Mouse (Mus musculus): Measurements from ENCODE around the gene Bad.

Bad gene

DNA sequence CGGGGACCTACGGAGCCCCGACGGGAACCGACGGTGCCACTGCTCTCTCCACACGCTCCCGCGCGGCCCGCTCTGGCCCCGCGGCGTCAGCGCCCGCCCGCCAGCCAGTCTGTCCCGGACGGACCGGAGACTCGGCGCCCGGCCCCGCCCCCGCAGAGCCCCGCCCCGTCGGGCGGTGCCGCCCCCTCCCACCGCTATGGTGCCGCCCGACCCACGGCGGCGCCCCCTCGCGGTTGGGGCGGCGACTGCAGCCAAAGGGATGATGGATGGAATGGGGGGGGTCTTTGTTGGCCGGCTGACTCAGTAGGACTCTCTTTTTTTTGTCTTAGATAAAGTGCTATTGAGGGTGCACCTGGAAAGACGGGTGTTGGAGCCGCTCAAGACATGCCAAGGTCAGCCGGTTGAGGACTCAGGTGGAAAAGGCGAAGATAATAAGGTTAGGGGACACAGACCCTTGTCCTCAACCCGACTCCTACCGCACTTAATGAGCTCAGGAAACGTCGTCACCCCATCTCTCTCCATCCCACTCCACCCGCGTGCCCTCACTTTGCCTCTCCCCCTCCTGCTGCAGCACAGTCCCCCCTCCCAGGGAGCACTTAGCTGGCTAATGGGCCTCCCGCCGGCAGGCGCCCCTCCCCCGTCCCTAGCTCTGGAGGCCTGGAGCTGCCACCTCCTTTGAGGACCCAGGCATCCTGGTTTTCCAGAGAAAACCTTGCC, 28.2 kb downstream of the Bad start:
- peak; percentile 68 to 80 for DNase-seq

DNA sequence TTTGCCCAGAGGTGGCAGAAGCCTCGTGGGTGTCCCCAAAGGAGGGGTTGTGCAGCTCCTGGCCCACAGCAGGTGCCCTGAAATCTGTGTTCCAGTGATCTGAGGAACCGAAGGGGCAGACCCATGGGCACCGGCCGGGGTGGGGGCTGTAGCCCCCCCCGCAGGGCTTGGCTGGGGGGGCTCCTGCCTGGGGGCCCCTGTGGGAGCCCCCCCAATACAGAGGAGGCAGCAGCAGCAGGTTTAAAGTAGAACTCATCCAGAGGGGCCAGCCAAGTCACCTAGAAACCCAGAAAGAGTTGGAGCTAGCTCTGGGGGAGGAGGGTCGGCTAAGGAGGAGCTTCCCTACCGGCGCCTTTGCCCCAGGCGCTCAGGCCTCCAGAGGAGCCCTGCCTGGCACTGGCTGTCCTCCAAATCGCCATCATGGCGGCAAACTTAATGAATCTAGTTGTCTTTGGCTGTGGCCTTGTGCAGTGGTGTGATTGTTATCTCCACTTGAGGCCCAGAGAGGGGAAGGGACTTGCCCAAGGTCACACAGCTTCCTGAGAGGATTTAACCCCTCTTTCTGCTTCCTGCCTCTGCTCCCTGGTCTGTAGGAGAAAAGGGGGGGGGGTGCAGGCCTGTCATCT, 28.9 kb downstream of the Bad start:
- DNase-seq: no peak

DNA sequence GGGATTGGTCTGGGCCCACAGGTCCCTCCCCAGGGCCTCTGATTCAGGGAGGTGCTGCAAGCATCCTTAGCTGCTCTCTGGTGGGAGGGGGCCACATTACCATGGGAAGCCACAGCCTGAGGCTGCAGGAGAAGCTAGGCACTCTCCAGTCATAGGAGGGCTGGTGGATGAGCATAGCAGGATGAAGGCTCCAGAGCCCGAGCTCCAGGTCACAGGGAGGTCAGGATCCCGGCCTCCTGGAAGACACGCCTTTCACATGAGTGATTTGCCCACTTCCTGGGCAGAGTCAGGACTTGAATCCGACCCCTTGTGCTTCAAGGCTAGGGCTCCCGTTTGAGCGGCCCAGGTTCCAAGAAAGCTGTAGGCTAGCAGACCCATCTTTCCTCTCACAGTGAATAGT, 30.0 kb downstream of the Bad start:
- no peak for DNase-seq

DNA sequence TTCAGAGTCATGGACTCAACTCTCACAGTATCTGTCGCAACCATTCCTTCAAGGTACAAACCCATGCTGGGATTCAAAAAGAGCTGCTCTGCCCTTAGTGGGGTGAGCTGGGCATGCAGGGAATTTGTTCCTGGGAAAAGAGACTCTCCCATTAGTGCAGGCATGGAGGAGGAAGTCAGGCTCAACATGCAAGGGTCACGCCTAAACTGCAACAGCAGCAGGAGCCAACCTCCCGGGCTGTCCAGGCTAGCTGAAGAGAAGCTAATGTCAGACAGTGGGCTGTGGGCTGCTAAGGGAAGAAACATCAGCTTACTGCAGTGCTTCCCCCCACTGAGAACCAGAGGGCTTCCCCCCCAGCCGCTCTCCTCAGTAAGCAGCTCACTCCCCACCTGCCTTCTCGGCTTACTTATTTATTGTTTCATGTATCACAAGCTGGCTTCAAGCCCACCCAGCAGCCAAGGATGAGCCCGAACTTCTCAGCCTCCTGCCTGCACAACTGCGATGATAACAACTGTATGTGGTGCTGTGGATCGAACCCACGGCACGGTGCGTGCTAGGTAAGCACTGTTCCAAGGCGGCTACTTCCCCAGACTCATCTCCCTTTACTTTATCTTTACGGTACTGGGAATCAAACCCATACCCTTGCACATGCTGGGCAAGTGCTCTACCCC, 30.7 kb downstream of the Bad start:
- no peak for DNase-seq

DNA sequence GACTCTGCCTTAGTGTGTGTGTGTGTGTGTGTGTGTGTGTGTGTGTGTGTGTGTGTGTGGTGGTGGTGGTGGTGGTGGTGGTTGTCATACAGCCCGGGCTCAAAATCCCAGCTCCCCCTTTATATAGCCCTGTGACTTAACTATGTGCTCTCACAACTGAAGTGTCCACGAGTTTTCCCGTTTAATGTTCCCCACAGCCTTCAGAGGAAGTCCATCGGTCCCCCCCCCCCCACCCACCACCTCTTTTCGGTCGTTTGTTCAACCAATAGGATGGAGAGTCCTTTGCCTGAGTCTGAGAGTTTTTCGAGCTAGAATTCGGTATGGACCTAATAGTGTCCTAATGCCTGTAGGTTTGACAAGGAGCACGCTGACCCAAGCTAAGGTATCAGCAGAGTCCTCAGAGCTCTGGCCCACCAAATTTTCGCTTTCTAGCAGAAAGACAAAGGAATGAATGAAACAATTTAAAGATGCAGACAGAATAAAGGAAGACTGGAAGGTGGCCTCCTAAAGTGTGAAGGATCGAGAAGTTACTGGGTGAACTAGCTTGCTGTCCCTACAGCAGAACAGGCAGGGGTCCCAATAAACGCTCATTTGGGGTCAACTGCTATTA, 32.0 kb downstream of the Bad start:
- no peak for DNase-seq

DNA sequence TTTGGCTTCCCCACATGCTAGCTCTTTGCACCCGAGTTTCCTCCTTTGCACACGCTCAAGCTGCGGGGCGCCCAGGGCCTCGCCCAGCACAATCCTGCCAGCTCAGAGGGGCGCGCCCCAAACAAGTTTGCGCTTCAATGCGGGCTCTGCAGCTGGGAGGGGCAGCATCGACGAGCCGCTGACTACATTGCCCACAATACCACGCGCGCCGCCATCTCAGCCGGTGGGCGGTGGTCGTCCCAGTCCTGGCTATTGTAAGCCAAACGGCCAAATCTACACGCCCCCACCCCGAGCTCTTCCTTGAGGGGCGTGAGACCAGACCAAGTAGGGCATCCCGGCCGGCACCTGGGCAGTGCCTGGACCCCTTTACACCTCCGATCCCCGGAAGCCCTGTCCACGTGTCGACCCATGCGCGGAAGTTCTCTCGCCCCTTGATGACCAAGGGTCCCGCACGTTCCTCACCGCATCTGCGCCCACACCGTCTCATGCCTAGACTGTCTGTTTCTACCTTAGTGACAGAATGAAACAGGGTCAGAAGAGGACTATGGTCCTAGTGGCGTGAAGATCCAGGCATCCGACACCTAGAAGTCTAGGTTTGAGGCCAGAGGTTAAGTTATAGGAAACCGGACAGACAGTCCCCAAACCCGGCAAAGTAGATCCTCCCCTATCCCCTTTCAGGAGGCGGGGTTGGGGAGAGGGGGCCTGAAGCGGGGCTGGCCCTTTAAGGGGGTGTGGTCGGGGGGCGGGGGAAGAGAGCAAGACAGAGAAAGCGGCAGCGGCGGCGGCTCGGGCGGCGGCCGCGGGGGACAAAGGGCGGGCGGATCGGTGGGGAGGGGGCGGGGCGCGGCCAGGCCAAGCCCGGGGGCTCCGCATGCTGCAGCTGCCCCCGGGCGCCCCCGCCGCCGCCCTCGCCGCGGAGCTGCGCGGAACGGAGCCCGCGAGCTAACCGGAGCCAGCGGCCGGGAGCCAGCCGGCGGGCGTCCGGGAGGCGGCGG, 32.8 kb downstream of the Bad start, which contains the start of gene Ppp1r14b:
Gene Ppp1r14b (plus strand): TSS at position 758 of the 995 bp plus-strand sequence.
- DNase-seq: peak; percentile 82 to 85

DNA sequence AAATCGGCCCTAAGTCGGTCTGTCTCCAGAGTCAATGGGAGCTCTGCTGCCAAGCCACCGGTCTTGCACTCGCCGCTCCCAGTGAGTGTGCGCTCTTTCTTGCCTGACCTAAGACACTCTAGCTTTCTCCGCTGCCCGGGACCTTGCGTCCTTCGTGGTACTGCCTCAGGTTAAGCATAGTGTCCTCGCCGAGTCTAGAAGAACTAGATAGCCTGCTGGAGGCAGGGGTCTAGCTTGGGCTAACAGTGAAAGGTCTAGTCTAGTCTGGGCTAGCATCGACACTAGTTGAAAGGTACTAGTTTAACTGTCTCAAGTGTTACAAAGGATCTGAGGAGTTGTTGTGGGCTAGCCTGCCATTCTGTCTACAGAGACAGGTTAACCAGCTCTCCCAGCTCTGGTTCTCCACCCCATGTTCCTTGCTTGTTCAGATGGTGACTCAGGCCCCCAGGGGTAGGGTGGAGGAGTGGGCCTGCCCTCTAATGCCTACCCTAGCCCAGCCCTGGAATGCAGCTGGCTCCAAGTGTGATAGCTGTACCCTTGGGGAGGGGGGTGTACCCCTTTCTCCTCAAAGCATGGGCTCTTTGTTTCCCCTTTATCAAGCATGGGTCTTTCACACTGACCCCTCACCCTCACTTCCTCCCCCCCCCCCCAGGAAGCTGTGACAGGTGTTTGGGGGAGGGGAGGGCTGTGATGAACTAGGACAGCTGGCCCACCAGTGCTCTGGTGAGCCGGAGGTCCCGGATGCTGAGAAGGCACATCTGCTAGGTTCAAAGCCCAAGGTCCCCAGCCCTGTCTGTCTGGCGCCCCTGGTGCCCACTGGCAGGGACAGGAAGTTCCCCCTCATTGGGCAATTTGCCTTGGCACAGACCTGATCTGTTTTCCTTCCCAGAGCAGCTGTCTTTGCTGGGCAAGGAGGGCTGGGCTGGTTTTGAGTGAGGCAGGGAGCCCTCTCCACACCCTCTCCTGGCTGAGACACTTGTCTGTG, 34.2 kb downstream of the Bad start, which contains the start of gene Plcb3:
Gene Plcb3 (minus strand): TSS at position 934 of the 985 bp plus-strand sequence.
- peak; percentile 72 to 80 for DNase-seq

DNA sequence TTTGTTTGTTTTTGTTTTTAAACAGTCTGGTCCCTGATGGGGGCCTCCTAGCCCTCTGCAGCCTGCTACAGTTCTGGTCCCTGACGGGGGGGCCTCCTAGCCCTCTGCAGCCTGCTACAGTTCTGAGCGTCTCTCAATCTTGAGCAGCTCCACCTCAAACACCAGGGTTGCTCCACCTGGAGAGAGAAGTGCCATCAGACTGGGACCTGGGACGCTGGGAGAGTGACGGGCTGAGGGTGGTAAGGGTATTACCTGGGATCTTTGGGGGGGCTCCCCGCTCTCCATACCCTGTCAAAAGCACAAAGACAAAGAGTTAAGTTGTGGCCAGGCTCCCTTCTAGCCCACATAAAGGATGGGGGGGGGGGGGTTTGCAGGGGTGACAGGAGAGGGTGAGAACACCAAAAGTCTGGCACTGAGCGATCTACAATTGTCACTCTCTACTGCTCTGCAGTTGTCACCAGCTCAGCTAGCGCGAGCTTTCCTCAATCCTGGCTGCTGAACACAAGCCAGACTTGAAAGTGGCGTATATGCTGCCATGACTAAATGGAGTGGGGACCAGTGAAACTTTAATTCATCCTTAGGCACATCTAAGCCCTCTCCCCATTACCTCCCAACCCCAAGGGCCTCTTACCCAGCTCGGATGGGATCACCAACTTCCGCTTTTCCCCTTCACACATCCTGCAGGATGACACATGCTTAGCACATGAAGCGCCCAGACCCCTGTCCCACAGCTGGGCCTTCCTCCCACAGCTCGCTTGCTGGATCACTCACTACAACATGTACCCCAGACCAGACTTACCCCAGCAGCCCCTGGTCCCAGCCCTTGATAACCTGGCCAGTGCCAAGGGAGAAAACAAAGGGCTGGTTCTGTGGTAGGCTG, 36.3 kb downstream of the Bad start:
- DNase-seq: no peak

DNA sequence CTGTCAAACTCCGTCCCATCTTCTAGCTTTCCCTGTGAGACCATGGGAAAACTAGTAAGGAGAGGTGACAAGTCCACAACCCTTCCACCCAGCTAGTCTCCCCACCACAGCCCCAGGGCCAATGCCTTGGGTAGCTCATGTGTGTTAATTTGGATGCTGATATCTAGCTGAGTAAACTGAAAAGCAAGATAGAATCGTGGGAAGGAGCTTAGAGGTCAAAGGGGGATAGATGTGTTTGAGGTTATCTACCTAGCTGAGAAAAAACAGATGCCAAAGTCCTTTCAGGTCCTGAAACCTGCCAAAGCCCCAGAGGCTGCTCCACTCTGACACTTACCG, 36.9 kb downstream of the Bad start:
- no peak for DNase-seq

DNA sequence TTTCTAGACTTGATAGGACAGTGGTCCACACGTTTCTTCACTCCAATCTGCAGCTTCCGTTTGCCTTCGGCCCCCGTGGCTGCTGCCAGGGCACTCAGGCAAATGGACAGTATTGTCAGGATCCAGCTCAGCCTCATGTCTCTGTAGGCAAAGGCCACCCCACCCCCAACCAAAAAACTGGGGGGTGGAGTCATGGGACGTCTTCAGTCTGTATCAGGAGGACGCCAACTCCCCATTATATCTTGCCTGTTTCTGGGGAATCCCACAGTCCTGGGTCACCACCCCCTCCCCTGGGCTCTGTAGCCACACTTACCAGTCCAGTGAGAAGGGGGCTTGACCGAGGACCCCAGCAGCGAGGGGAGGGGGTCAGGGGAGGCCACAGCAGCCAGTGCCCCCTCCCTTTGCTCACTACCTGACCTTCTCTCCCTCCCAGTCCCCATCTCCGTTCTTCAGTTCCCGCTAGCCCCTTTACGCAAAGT, 37.4 kb downstream of the Bad start:
- peak in 1 of 2 experiments; percentile 25 for DNase-seq

DNA sequence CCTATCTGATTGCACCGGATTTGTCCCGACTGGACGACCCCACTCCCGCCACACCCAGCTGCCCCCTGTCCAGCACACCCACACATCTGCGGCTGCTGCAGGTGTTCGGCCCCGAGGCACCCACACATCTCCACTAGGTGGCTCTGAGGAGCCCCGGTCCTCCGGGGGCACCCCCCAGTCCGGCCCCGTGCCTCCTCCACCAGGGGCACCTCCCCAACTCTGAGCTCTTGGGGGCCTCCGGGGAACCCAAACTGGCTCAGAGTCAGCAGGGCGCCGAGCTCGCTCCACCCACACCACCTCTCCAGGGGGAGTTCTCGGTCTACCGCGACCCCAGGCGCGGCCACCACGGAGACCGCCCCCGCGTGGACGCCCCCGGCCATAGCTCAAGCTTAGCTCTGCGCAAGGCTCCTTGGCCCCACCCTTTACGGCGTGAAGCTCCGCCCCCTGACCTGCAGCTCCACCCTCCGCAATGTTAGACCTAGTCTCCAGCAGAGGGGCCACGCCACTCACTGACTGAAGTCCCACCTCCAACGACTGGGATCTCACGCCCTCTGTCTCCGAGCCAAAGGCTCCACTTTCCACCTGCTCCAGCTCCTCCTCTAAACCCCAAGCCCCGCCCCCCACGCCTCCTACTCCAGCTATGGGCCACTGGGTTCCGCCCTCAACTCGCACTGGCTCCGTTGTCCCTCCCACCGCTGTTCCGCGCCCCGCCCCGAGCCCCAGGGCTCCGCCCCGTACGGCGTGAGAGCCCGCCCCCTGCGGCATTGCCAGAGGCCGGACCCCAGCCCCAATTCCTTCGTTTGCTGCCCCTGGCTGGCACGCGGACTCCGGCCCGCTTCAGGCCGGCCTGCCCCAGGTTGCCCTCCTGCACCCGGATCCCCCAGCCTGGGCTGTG, 38.1 kb downstream of the Bad start:
- DNase-seq: peak; percentile 100

DNA sequence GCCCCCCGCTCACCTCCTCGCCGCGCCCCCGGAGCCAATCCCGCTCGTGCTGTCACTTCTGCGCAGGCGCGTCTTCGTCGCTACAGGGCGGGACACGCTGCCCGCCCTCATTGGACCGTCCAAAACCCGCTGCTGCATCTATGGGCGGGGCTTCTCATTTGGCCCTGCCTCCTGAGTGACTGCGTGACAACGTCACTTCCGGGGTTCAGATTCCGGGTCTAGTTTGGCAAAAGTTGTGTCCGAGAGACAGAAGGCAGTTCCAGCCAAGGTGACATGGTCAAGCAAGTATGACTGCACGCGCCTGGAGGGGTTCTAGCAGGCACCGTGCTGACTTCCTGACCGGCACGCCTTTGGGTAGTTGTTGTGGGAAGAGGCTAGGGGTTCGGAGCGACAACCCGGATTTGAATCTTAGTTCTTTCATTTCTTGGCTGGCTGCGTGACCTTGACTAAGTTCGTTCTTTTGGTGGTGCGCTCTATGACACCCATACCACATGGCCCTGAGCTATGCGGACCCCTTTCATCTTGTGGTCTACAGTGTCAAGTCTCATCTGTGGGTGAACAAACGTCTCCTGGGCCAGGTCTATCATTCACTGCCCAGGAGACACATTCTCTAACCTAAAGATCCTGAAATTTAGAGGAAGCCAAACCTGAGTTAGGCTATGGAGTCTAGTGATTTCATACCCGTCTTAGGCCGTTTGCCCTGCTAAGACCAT, 38.9 kb downstream of the Bad start, which contains the start of gene Fkbp2:
Gene Fkbp2 (minus strand): TSS at position 121 of the 713 bp plus-strand sequence.
- DNase-seq: peak; percentile 99

DNA sequence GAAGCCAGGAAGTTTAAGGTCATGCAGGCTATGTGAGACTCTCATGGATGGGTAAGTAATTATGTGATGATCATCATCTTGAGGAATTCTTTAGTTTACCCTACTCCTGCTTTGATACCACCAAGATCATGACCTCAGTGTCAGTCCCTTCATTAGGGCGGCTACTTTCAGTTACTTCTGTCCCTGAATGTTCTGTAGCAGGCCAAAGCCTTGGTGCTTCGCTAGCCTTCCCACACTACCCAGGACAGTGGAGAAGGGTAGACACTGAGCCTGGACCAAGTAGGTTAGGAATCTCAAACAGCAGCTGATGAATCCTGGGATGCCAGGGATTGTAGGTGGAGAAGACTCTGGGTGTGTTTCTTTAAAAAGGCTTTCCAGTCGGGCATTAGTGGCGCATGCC, 39.8 kb downstream of the Bad start:
- no peak for DNase-seq

DNA sequence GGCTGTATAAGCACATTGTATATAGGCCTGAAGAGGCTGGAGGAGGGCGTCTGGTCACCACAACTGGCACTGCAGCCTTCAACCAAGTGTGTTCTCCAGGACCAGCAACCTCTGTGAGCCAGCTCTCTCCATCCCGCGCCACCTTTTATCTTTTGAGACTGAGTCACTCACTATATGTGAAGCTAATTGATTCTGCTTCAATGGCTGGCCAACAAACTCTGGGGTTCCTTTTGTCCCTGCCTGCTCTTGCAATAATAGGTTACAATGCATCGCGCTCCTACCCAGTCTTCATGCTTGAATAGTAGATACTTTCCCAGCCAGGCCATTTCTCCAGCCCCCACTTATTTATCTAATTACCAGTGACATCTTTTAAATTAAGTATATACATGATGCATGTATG, 42.0 kb downstream of the Bad start:
- no peak for DNase-seq

DNA sequence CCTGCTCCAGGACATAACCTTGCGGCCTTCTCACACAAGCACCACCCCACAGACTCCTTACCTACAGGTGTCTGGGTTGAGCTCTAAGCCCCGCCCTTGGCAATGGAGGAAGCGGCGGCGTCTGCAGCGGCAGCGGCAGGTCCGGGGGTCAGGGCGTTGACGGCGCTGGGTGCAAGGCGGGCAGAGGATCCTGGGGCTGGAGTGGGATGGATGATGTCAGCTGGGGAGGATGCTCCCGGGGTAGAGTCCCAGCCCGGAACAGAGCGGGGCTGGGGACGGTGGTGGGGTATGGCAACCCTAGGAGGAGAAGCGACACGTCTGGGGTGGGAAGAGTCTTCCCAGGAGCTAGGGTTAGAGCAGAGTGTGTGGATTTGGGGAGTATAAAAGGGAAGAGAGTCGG, 43.6 kb downstream of the Bad start:
- no peak for DNase-seq

DNA sequence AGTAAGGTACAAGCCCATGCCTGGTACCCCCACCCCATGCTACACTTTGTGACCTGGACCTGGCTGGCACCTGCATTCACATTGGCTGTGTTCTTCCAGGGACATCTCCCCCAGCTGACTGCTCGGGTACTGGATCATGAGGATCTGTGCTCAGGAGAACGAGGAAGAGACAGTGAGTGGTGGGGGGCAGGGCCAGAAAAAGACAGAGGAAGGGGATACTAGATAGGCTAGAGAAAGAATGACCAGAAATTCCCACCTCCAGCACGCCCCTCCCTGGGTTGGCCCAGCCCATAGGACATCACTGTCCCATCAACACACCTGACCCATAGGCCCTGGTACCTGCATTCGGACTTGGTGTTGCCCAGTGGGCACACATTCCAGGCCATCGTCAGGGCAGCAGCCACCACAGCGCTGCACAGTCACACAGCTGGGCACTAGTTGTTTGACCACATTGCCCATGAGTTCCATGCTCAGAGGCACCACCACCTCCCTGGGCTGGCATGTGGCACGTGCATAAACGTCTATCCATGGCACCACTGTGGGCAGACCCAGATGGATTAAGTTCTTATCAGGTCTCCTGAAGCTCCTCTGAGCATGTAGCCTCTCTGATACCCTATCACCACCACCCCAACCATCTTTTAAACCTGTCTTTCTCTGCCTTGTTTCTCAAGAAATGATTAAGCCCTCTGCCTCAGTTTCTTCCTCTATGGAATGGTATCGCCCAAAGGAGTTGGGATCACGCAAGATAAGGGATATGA, 44.5 kb downstream of the Bad start:
- no peak for DNase-seq

Measured in lung, adult 18-20 months (tissue).